Mouse (Mus musculus): ENCODE measurements around the gene Krtap3-3. TPM values are rescaled to one million over a fixed set of nuclear protein-coding genes. Genes with fewer than 3 reads are reported as not detected.

The Krtap3-3 gene
- total RNA-seq (2023; ENCODE audit: inconsistent age), result not detected in 4 replicates

GRCm38 (mm10) chr11:99550765-99551164 is at the start of gene Krtap3-3:
TSS of gene Krtap3-3 (minus strand) at chr11:99550865.

GRCm38 (mm10) chr11:99597742-99598141 is 47.1 kb upstream of the Krtap3-3 start, which contains the start of gene Krtap9-3:
TSS of gene Krtap9-3 (minus strand) at chr11:99598105.

GRCm38 (mm10) chr11:99590981-99591380 is 40.3 kb upstream of the Krtap3-3 start, which contains the start of gene Krtap1-3:
TSS of gene Krtap1-3 (minus strand) at chr11:99591339.

GRCm38 (mm10) chr11:99583245-99583704 is 32.6 kb upstream of the Krtap3-3 start, which contains the start of gene Krtap1-4:
TSS of gene Krtap1-4 (minus strand) at chr11:99583654.

GRCm38 (mm10) chr11:99580636-99581035 is 30.0 kb upstream of the Krtap3-3 start, which contains the start of gene Krtap1-5:
TSS of gene Krtap1-5 (minus strand) at chr11:99581016.

GRCm38 (mm10) chr11:99566530-99566929 is 15.9 kb upstream of the Krtap3-3 start, which contains the start of gene Krtap3-1:
TSS of gene Krtap3-1 (minus strand) at chr11:99566630.

GRCm38 (mm10) chr11:99559366-99559765 is 8.7 kb upstream of the Krtap3-3 start, which contains the start of gene Gm11939:
TSS of gene Gm11939 (minus strand) at chr11:99559466.

GRCm38 (mm10) chr11:99556753-99557152 is 6.1 kb upstream of the Krtap3-3 start, which contains the start of gene Krtap3-2:
TSS of gene Krtap3-2 (minus strand) at chr11:99556853.

GRCm38 (mm10) chr11:99521288-99521860 is 29.3 kb downstream of the Krtap3-3 start, which contains the start of gene Krt39:
TSS of gene Krt39 (minus strand) at chr11:99521338.

Other genes starting within 250 kb of the Krtap3-3 start
- not detected in 4 replicates for gene Krt25, start 227.9 kb downstream of the Krtap3-3 start, total RNA-seq (2023; ENCODE audit: inconsistent age)
- not detected in 4 replicates for gene Krt26, start 212.9 kb downstream of the Krtap3-3 start, total RNA-seq (2023; ENCODE audit: inconsistent age)
- gene Krt27, start 199.8 kb downstream of the Krtap3-3 start, total RNA-seq (2023; ENCODE audit: inconsistent age), result not detected in 4 replicates
- gene Krt28, start 176.0 kb downstream of the Krtap3-3 start, total RNA-seq (2023; ENCODE audit: inconsistent age), result not detected in 4 replicates
- gene Krt10, start 161.5 kb downstream of the Krtap3-3 start, total RNA-seq (2023; ENCODE audit: inconsistent age), result 1.7 to 4.1 TPM (median 2.1 TPM) in 4 replicates
- gene Krt12, start 128.6 kb downstream of the Krtap3-3 start, total RNA-seq (2023; ENCODE audit: inconsistent age), result not detected in 4 replicates
- not detected in 4 replicates for gene Krt20, start 112.7 kb downstream of the Krtap3-3 start, total RNA-seq (2023; ENCODE audit: inconsistent age)
- not detected in 4 replicates for gene Krt23, start 57.7 kb downstream of the Krtap3-3 start, total RNA-seq (2023; ENCODE audit: inconsistent age)
- gene Krt39, start 29.5 kb downstream of the Krtap3-3 start, total RNA-seq (2023; ENCODE audit: inconsistent age), result not detected in 4 replicates
- gene Krt40, start 7.7 kb downstream of the Krtap3-3 start, total RNA-seq (2023; ENCODE audit: inconsistent age), result not detected in 4 replicates
- gene Krtap3-2, start 6.0 kb upstream of the Krtap3-3 start, total RNA-seq (2023; ENCODE audit: inconsistent age), result not detected in 4 replicates
- not detected in 4 replicates for gene Gm11939, start 8.6 kb upstream of the Krtap3-3 start, total RNA-seq (2023; ENCODE audit: inconsistent age)
- not detected in 4 replicates for gene Krtap3-1, start 15.8 kb upstream of the Krtap3-3 start, total RNA-seq (2023; ENCODE audit: inconsistent age)
- not detected in 4 replicates for gene Krtap1-5, start 30.2 kb upstream of the Krtap3-3 start, total RNA-seq (2023; ENCODE audit: inconsistent age)
- gene Krtap1-4, start 32.8 kb upstream of the Krtap3-3 start, total RNA-seq (2023; ENCODE audit: inconsistent age), result not detected in 4 replicates
- not detected in 4 replicates for gene Krtap1-3, start 40.5 kb upstream of the Krtap3-3 start, total RNA-seq (2023; ENCODE audit: inconsistent age)
- not detected in 4 replicates for gene Krtap9-3, start 47.2 kb upstream of the Krtap3-3 start, total RNA-seq (2023; ENCODE audit: inconsistent age)
- not detected in 4 replicates for gene Gm11938, start 52.4 kb upstream of the Krtap3-3 start, total RNA-seq (2023; ENCODE audit: inconsistent age)
- gene Gm11937, start 59.3 kb upstream of the Krtap3-3 start, total RNA-seq (2023; ENCODE audit: inconsistent age), result not detected in 4 replicates
- gene Krtap2-4, start 64.0 kb upstream of the Krtap3-3 start, total RNA-seq (2023; ENCODE audit: inconsistent age), result not detected in 4 replicates
- not detected in 4 replicates for gene Gm11562, start 69.6 kb upstream of the Krtap3-3 start, total RNA-seq (2023; ENCODE audit: inconsistent age)
- gene Krtap4-1, start 77.4 kb upstream of the Krtap3-3 start, total RNA-seq (2023; ENCODE audit: inconsistent age), result not detected in 4 replicates
- not detected in 4 replicates for gene Krtap4-2, start 84.2 kb upstream of the Krtap3-3 start, total RNA-seq (2023; ENCODE audit: inconsistent age)
- not detected in 4 replicates for gene Krtap4-7, start 93.2 kb upstream of the Krtap3-3 start, total RNA-seq (2023; ENCODE audit: inconsistent age)
- not detected in 4 replicates for gene Gm11555, start 99.4 kb upstream of the Krtap3-3 start, total RNA-seq (2023; ENCODE audit: inconsistent age)
- not detected in 4 replicates for gene Gm11563, start 108.1 kb upstream of the Krtap3-3 start, total RNA-seq (2023; ENCODE audit: inconsistent age)
- gene Krtap4-6, start 115.1 kb upstream of the Krtap3-3 start, total RNA-seq (2023; ENCODE audit: inconsistent age), result not detected in 4 replicates
- not detected in 4 replicates for gene Gm14190, start 139.9 kb upstream of the Krtap3-3 start, total RNA-seq (2023; ENCODE audit: inconsistent age)
- gene Gm14180, start 183.4 kb upstream of the Krtap3-3 start, total RNA-seq (2023; ENCODE audit: inconsistent age), result not detected in 4 replicates
- gene Gm11595, start 222.0 kb upstream of the Krtap3-3 start, total RNA-seq (2023; ENCODE audit: inconsistent age), result not detected in 4 replicates
- not detected in 4 replicates for gene Krtap4-8, start 229.8 kb upstream of the Krtap3-3 start, total RNA-seq (2023; ENCODE audit: inconsistent age)
- gene Krtap4-9, start 234.3 kb upstream of the Krtap3-3 start, total RNA-seq (2023; ENCODE audit: inconsistent age), result not detected in 4 replicates
- gene Gm11596, start 242.6 kb upstream of the Krtap3-3 start, total RNA-seq (2023; ENCODE audit: inconsistent age), result not detected in 4 replicates
- not detected in 4 replicates for gene Gm11569, start 248.1 kb upstream of the Krtap3-3 start, total RNA-seq (2023; ENCODE audit: inconsistent age)